Mouse (Mus musculus) B cell, adult 62 days (primary cell): ENCODE measurements around the gene Usb1. TPM values are rescaled to one million over a fixed set of nuclear protein-coding genes. Genes with fewer than 3 reads are reported as not detected.

ENCODE experiments used
- total RNA-seq: library from RNA; stranded (reverse); gene quantifications from 4 replicates; pipeline ENCODE4 v1.2.4, GENCODE M21; 2023

The Usb1 gene
- 51.5 to 57.0 TPM (median 55.2 TPM) in 4 replicates for total RNA-seq

GRCm38 (mm10) chr8:95331720-95332436 lies at the start of gene Usb1, which contains the start of gene Zfp319:
Usb1 (plus strand) TSS chr8:95332284.
Zfp319 (minus strand) TSS chr8:95331950.

GRCm38 (mm10) chr8:95306431-95306830 lies 25.7 kb upstream of the Usb1 start, which contains the start of gene Cngb1:
Cngb1 (minus strand) TSS chr8:95306585.

DNA sequence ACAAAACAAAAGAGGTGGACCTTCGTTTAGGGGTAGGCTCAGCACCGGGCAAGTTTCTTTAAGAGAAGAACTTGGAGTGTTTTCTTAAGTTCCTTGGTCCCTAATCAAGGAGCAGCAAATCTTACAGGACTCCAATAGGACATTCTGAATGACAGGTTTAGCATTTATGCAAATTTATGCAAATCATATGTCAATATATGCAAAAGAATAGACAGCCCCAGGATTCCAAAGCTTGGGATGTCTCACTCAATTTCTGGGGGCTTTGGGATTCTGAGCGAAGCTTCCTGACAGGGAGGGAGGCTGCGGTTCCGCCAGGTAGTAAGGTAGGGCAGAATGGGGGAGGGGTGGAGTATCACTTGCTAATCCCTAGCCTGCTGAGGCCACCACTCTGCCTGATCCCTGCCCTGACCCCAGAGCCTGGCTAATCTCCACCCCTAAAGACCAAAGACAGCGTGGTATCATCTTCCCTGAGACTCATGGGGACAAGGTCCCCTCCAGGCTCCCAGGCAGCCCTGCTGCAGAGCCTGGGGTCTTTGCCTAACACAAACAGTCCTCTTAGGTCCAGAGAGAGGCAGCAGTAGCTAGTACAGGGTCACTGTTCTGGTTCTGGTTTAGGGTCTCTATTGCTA lies 21.6 kb upstream of the Usb1 start, which contains the start of gene Tepp:
TSS of gene Tepp (plus strand) at position 225 of the 629 bp plus-strand sequence.

DNA sequence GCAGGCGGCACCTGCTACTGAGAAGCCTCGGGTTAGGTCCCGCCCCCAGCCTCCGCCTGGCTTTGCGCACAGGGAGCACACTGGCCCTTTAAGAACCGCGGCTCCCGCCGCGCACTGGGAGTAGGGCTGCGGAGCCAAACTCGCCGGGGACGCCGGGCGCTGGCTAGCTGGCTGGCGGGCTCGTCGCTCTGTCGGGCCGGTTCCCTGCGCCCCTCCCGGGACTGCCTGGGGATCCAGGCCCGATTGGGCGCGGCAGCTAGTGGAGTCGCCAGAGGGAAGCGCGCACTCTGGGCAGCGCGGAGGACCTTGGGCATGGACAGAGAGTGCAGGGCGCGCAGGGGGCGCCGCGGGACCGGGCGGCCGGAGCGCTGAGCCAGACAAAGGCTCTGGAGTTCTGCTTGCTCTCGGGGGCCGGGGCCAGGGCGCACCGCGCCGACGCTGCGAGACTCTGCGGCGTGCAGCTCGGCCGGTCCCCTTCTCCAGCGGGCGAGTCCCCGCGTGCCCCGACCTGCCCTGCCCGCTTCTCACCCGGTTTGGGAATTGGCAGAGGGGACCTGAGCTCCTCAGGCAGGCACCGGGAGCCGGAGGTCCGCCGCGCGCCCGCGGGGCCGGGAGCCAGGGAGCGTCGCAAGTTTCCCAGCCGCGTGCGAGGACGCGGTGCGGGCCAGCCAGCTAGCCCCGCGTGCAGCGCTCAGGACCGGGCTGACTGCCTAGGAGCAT lies 20.2 kb downstream of the Usb1 start, which contains the start of gene Mmp15:
TSS of gene Mmp15 (plus strand) at position 118 of the 720 bp plus-strand sequence.

Other genes with a start within 250 kb of the Usb1 start
- gene Kifc3, start 129.5 kb upstream of the Usb1 start, total RNA-seq: 7.6 to 9.8 TPM (median 8.5 TPM) in 4 replicates
- gene Cngb1, start 25.7 kb upstream of the Usb1 start, total RNA-seq: 0.36 TPM in 1 of 4 replicates, not detected in the others
- not detected in 4 replicates for gene Tepp, start 21.7 kb upstream of the Usb1 start, total RNA-seq
- gene Zfp319, start 334 bp upstream of the Usb1 start, total RNA-seq: 23.1 to 25.3 TPM (median 24.5 TPM) in 4 replicates
- 0.12 TPM in 1 of 4 replicates, not detected in the others for gene Mmp15, start 20.0 kb downstream of the Usb1 start, total RNA-seq
- gene Cfap20, start 102.6 kb downstream of the Usb1 start, total RNA-seq: 133 to 149 TPM (median 143 TPM) in 4 replicates
- gene Csnk2a2, start 157.8 kb downstream of the Usb1 start, total RNA-seq: 74.0 to 86.5 TPM (median 80.2 TPM) in 4 replicates
- gene Ccdc113, start 201.8 kb downstream of the Usb1 start, total RNA-seq: not detected in 4 replicates
- gene Prss54, start 244.1 kb downstream of the Usb1 start, total RNA-seq: not detected in 4 replicates